8 mouse cellular contexts compared by ENCODE assay signal in genomic region chr2:110192702-110193312, GRCm38 (mm10).
DNase-seq lines count a peak whose midpoint lies in the region; ATAC-seq and TF ChIP-seq lines count a peak whose summit lies in the region.

No protein-coding gene starts in this region.

- TF ChIP-seq CTCF in gastrocnemius, adult 2 months (IDR thresholded peaks at IDR 0.05): no peak
- TF ChIP-seq CTCF in brain, embryonic 14.5 days (IDR thresholded peaks at IDR 0.05; ENCODE audit: borderline replicate concordance, extremely low read depth, insufficient read depth, insufficient read length): no peak

- no peaks in the 10 kb centered on the region for H3K27me3 ChIP-seq in intestine, embryonic 16.5 days (replicated peaks; ENCODE audit: control insufficient read depth, insufficient read depth, low read length)
- no peaks in the 10 kb centered on the region for H3K27me3 ChIP-seq in midbrain, embryonic 12.5 days
- no peaks in the 10 kb centered on the region for H3K27me3 ChIP-seq in liver, embryonic 11.5 days (replicated peaks; ENCODE audit: control insufficient read depth, insufficient read depth, low read length)

- H3K9me3 ChIP-seq in intestine, embryonic 16.5 days (ENCODE audit: control insufficient read depth, low read length): no peaks in the 10 kb centered on the region
- H3K9me3 ChIP-seq in midbrain, embryonic 12.5 days: no peaks in the 10 kb centered on the region
- no peaks in the 10 kb centered on the region for H3K9me3 ChIP-seq in liver, embryonic 11.5 days (ENCODE audit: control insufficient read depth, low read length)

- H3K9ac ChIP-seq in intestine, embryonic 16.5 days (ENCODE audit: low read depth, low read length): 0 out of 2 replicates have a peak overlapping the region, but pooled peaks have one; percentile 36
- H3K9ac ChIP-seq in midbrain, embryonic 12.5 days (replicated peaks): no peak overlapping the region
- no peak overlapping the region for H3K9ac ChIP-seq in liver, embryonic 11.5 days (ENCODE audit: low read depth, low read length)

- H3K4me3 ChIP-seq in gastrocnemius, adult 2 months: peak overlapping the region; percentile 57
- 0 out of 2 replicates have a peak overlapping the region, but pooled peaks have one; percentile 12 for H3K4me3 ChIP-seq in intestine, embryonic 16.5 days (ENCODE audit: low read length)
- no peak overlapping the region for H3K4me3 ChIP-seq in midbrain, embryonic 12.5 days
- no peak overlapping the region for H3K4me3 ChIP-seq in liver, embryonic 11.5 days (ENCODE audit: low read depth, low read length)

- H3K27ac ChIP-seq in gastrocnemius, adult 2 months: peak overlapping the region; percentile 72
- peak overlapping the region; percentile 97 for H3K27ac ChIP-seq in intestine, embryonic 16.5 days (ENCODE audit: low read length)
- peak overlapping the region; percentile 63; the same call in 1 of the 2 replicates for H3K27ac ChIP-seq in midbrain, embryonic 12.5 days (replicated peaks)
- no peak overlapping the region for H3K27ac ChIP-seq in liver, embryonic 11.5 days (ENCODE audit: low read depth, low read length)

- H3K4me1 ChIP-seq in intestine, embryonic 16.5 days (ENCODE audit: control insufficient read depth, insufficient read depth, low read length): peaks cover 16% of the 10 kb centered on the region
- peaks cover 18% of the 10 kb centered on the region for H3K4me1 ChIP-seq in midbrain, embryonic 12.5 days
- H3K4me1 ChIP-seq in liver, embryonic 11.5 days (replicated peaks; ENCODE audit: control insufficient read depth, insufficient read depth, low read length): no peaks in the 10 kb centered on the region; the same call in 1 of the 2 replicates

- no peak for DNase-seq in gastrocnemius, adult 2 months
- DNase-seq in gastrocnemius, postnatal 36 days: no peak
- DNase-seq in brain, embryonic 14.5 days (ENCODE audit: low read depth): peak; percentile 41
- DNase-seq in adrenal gland, postnatal 10 days: no peak
- no peak for DNase-seq in right cerebral cortex, postnatal 36 days (ENCODE audit: low spot score in 2 of 2)
- DNase-seq in liver, embryonic 11.5 days (ENCODE audit: low spot score): no peak

- TF ChIP-seq POLR2A in brain, embryonic 14.5 days (IDR thresholded peaks at IDR 0.05; ENCODE audit: borderline replicate concordance, extremely low read depth, insufficient read depth, insufficient read length, poor library complexity, severe bottlenecking): no peak

- H3K4me2 ChIP-seq in intestine, embryonic 16.5 days (ENCODE audit: low read depth, low read length): peak overlapping the region; percentile 46
- peak overlapping the region; percentile 38 for H3K4me2 ChIP-seq in midbrain, embryonic 12.5 days (replicated peaks)
- H3K4me2 ChIP-seq in liver, embryonic 11.5 days: no peak overlapping the region

- no peaks in the 10 kb centered on the region for H3K36me3 ChIP-seq in intestine, embryonic 16.5 days (ENCODE audit: control insufficient read depth, insufficient read depth, low read length)
- H3K36me3 ChIP-seq in midbrain, embryonic 12.5 days: no peaks in the 10 kb centered on the region
- H3K36me3 ChIP-seq in liver, embryonic 11.5 days (ENCODE audit: control insufficient read depth, insufficient read depth, low read length): no peaks in the 10 kb centered on the region

- intact Hi-C loops in gastrocnemius, adult 2 months (cut with DNase I): no loop called here
- intact Hi-C loops in gastrocnemius, postnatal 36 days (cut with DNase I): no loop called here

- peak; percentile 43 for ATAC-seq in intestine, embryonic 16.5 days
- peak; percentile 66 for ATAC-seq in midbrain, embryonic 12.5 days (ENCODE audit: low FRiP score, low read depth)
- ATAC-seq in liver, embryonic 11.5 days (replicated peaks; ENCODE audit: low FRiP score): no peak

- 19% methylated on average over 3 of the region's 3 CpGs for WGBS in intestine, embryonic 16.5 days
- WGBS in midbrain, embryonic 12.5 days: 30% methylated on average over 3 of the region's 3 CpGs
- 47% methylated on average over 3 of the region's 3 CpGs for WGBS in liver, embryonic 11.5 days

Comparison
In these comparisons a context has a peak if more than half of its experiments do, and no peak if none do; other contexts are left out.
1. H3K4me3 ChIP-seq: peak in gastrocnemius, adult 2 months (single experiment) and intestine, embryonic 16.5 days (single experiment); none in midbrain, embryonic 12.5 days (single experiment) and liver, embryonic 11.5 days (single experiment).